Mouse (Mus musculus) G1E (cell line): ENCODE results near the gene Nlrx1.

Experiments used
- CTCF ChIP-seq: IDR thresholded peaks from 2 replicates; pipeline ENCODE4 v1.5.1; 2012; ENCODE audit warnings: low read depth, low read length, inconsistent platforms, mixed read lengths
- GATA1 ChIP-seq: IDR thresholded peaks from 2 replicates; pipeline ENCODE4 v1.6.1; 2012; ENCODE audit warnings: borderline replicate concordance, low read length, inconsistent platforms, mixed read lengths
- GATA2 ChIP-seq: IDR thresholded peaks from 2 replicates; pipeline ENCODE4 v1.6.1; 2012; ENCODE audit warnings: low read depth, low read length, inconsistent platforms, borderline replicate concordance
- POLR2AphosphoS5 ChIP-seq: IDR thresholded peaks from 2 replicates; pipeline ENCODE4 v1.6.1; 2012; ENCODE audit warnings: low read depth, low read length, inconsistent platforms; ENCODE audit not compliant: insufficient replicate concordance

GRCm38 (mm10) chr9:44247907-44248306 lies 20.5 kb downstream of the Nlrx1 start:
- TF ChIP-seq CTCF: no peak
- TF ChIP-seq GATA1: no peak
- no peak for TF ChIP-seq GATA2
- TF ChIP-seq POLR2AphosphoS5: no peak
